Mouse (Mus musculus): Measurements from ENCODE around the gene Wdr95. TPM values are rescaled to one million over a fixed set of nuclear protein-coding genes. Genes with fewer than 3 reads are reported as not detected.

Gene Wdr95
- polyA plus RNA-seq, 1 experiment from 2014 or later = not detected

DNA sequence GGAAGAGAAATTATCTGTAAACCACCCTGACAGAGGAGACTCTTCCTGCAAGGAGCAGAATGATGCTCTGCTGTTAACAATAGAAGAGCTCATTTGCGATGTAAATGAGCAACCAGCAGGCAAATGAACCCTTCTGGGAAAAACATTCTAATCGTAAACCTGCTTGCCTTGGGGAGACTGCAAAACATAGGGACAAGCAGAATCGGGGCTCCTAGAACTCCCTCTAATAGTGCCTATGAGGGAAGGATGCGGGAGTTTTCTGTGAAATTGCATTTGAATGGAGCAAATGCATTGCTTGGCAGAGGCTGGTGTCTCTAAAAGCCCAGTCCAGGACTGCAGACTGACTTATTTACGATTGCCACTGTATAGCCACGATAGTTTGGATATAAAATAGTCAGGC lies 32.8 kb upstream of the Wdr95 start:
- Histone ChIP-seq H3K27ac (replicated peaks; ENCODE audit: low read depth, low read length) (no peak overlapping the region), H3K9me3 (ENCODE audit: control insufficient read depth, low read length) (no peaks in the 10 kb centered on the region), H3K36me3 (ENCODE audit: control insufficient read depth, insufficient read depth, low read length) (no peaks in the 10 kb centered on the region), H3K9ac (ENCODE audit: low read length) (no peak overlapping the region), H3K4me2 (ENCODE audit: low read depth, severe bottlenecking) (no peak overlapping the region), H3K4me1 (ENCODE audit: control insufficient read depth, insufficient read depth, low read length) (no peaks in the 10 kb centered on the region), H3K27me3 (ENCODE audit: control insufficient read depth, insufficient read depth, low read length) (no peaks in the 10 kb centered on the region), H3K4me3 (ENCODE audit: low read depth, low read length) (no peak overlapping the region)
- DNase-seq (ENCODE audit: low spot score) = no peak
- WGBS = 38% methylated on average over 6 of the region's 6 CpGs
- ATAC-seq (ENCODE audit: insufficient number of reproducible peaks, low FRiP score, low TSS enrichment, low read depth) = no peak

DNA sequence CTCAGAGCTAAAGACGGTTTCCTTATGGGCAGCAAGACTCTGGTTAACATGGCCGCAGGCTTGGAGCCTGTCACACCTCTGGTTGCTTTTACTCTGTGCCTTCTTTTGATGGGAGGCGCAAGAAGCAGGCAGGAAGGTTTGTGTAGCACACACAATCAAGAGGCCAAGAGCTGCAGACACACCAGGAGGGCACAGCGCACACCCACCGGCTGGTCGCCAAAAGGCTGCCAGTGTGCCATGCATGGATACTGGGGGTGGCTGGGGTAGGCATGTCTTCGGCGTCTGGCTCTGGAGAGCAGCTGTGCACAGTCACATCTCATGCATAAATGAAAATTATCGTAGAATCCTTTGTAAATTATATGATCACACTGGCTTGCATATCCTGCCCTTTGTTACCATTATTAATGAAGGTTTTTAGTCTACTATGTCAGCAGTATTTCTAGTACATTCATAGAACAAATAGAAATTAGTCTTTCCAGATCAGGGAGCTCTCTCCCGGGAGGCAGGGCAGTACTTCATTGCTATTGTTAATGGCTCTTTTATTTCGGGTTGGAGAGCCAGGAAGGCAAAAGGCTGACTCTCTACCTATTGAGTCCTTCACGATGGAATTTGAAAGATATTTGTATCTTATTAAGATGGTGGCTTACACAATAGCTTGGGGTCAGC lies 31.9 kb upstream of the Wdr95 start:
- Histone ChIP-seq H3K4me3 (ENCODE audit: low read depth, low read length) (no peak overlapping the region), H3K36me3 (ENCODE audit: control insufficient read depth, insufficient read depth, low read length) (no peaks in the 10 kb centered on the region), H3K9me3 (ENCODE audit: control insufficient read depth, low read length) (no peaks in the 10 kb centered on the region), H3K4me2 (ENCODE audit: low read depth, severe bottlenecking) (no peak overlapping the region), H3K27me3 (ENCODE audit: control insufficient read depth, insufficient read depth, low read length) (no peaks in the 10 kb centered on the region), H3K27ac (replicated peaks; ENCODE audit: low read depth, low read length) (no peak overlapping the region), H3K4me1 (ENCODE audit: control insufficient read depth, insufficient read depth, low read length) (no peaks in the 10 kb centered on the region), H3K9ac (ENCODE audit: low read length) (no peak overlapping the region)
- WGBS = 69% methylated on average over 12 of the region's 12 CpGs
- ATAC-seq (ENCODE audit: insufficient number of reproducible peaks, low FRiP score, low TSS enrichment, low read depth) (no peak), DNase-seq (ENCODE audit: low spot score) (no peak)

GRCm38 (mm10) chr5:149499936-149500335 lies 28.5 kb upstream of the Wdr95 start:
- Histone ChIP-seq H3K27ac (replicated peaks; ENCODE audit: low read depth, low read length) (no peak overlapping the region), H3K36me3 (ENCODE audit: control insufficient read depth, insufficient read depth, low read length) (no peaks in the 10 kb centered on the region), H3K9me3 (ENCODE audit: control insufficient read depth, low read length) (no peaks in the 10 kb centered on the region), H3K4me3 (ENCODE audit: low read depth, low read length) (no peak overlapping the region), H3K4me1 (ENCODE audit: control insufficient read depth, insufficient read depth, low read length) (no peaks in the 10 kb centered on the region), H3K27me3 (ENCODE audit: control insufficient read depth, insufficient read depth, low read length) (no peaks in the 10 kb centered on the region), H3K9ac (ENCODE audit: low read length) (no peak overlapping the region), H3K4me2 (ENCODE audit: low read depth, severe bottlenecking) (no peak overlapping the region)
- ATAC-seq (ENCODE audit: insufficient number of reproducible peaks, low FRiP score, low TSS enrichment, low read depth) (no peak), DNase-seq (ENCODE audit: low spot score) (no peak)
- 46% methylated on average over 4 of the region's 4 CpGs for WGBS

- Histone ChIP-seq H3K9ac (ENCODE audit: low read length) (no peak overlapping the region), H3K9me3 (ENCODE audit: control insufficient read depth, low read length) (no peaks in the 10 kb centered on the region), H3K4me2 (ENCODE audit: low read depth, severe bottlenecking) (no peak overlapping the region), H3K4me1 (ENCODE audit: control insufficient read depth, insufficient read depth, low read length) (no peaks in the 10 kb centered on the region), H3K27ac (replicated peaks; ENCODE audit: low read depth, low read length) (no peak overlapping the region), H3K4me3 (ENCODE audit: low read depth, low read length) (no peak overlapping the region), H3K27me3 (ENCODE audit: control insufficient read depth, insufficient read depth, low read length) (no peaks in the 10 kb centered on the region), H3K36me3 (ENCODE audit: control insufficient read depth, insufficient read depth, low read length) (no peaks in the 10 kb centered on the region)
- ATAC-seq (ENCODE audit: insufficient number of reproducible peaks, low FRiP score, low TSS enrichment, low read depth) = no peak
- no peak for DNase-seq (ENCODE audit: low spot score)
- WGBS = 85% methylated on average over 23 of the region's 23 CpGs
Observed at GRCm38 (mm10) chr5:149503423-149504175, 24.9 kb upstream of the Wdr95 start.

- Histone ChIP-seq H3K4me2 (ENCODE audit: low read depth, severe bottlenecking) (no peak overlapping the region), H3K9ac (ENCODE audit: low read length) (no peak overlapping the region), H3K27ac (replicated peaks; ENCODE audit: low read depth, low read length) (no peak overlapping the region), H3K4me3 (ENCODE audit: low read depth, low read length) (no peak overlapping the region), H3K36me3 (ENCODE audit: control insufficient read depth, insufficient read depth, low read length) (no peaks in the 10 kb centered on the region), H3K9me3 (ENCODE audit: control insufficient read depth, low read length) (no peaks in the 10 kb centered on the region), H3K27me3 (ENCODE audit: control insufficient read depth, insufficient read depth, low read length) (no peaks in the 10 kb centered on the region), H3K4me1 (ENCODE audit: control insufficient read depth, insufficient read depth, low read length) (no peaks in the 10 kb centered on the region)
- ATAC-seq (ENCODE audit: insufficient number of reproducible peaks, low FRiP score, low TSS enrichment, low read depth) = no peak
- WGBS = 91% methylated on average over 8 of the region's 8 CpGs
- no peak for DNase-seq (ENCODE audit: low spot score)
Observed at GRCm38 (mm10) chr5:149504985-149505384, 23.5 kb upstream of the Wdr95 start.

GRCm38 (mm10) chr5:149506033-149506432 lies 22.4 kb upstream of the Wdr95 start:
- no peak for ATAC-seq (ENCODE audit: insufficient number of reproducible peaks, low FRiP score, low TSS enrichment, low read depth)
- H3K4me1 ChIP-seq (ENCODE audit: control insufficient read depth, insufficient read depth, low read length) = no peaks in the 10 kb centered on the region
- no peak overlapping the region for H3K9ac ChIP-seq (ENCODE audit: low read length)
- no peaks in the 10 kb centered on the region for H3K9me3 ChIP-seq (ENCODE audit: control insufficient read depth, low read length)
- H3K27me3 ChIP-seq (ENCODE audit: control insufficient read depth, insufficient read depth, low read length) = no peaks in the 10 kb centered on the region
- no peak overlapping the region for H3K27ac ChIP-seq (replicated peaks; ENCODE audit: low read depth, low read length)
- H3K4me2 ChIP-seq (ENCODE audit: low read depth, severe bottlenecking) = no peak overlapping the region
- no peaks in the 10 kb centered on the region for H3K36me3 ChIP-seq (ENCODE audit: control insufficient read depth, insufficient read depth, low read length)
- WGBS = 98% methylated on average over 2 of the region's 2 CpGs
- no peak for DNase-seq (ENCODE audit: low spot score)
- no peak overlapping the region for H3K4me3 ChIP-seq (ENCODE audit: low read depth, low read length)

DNA sequence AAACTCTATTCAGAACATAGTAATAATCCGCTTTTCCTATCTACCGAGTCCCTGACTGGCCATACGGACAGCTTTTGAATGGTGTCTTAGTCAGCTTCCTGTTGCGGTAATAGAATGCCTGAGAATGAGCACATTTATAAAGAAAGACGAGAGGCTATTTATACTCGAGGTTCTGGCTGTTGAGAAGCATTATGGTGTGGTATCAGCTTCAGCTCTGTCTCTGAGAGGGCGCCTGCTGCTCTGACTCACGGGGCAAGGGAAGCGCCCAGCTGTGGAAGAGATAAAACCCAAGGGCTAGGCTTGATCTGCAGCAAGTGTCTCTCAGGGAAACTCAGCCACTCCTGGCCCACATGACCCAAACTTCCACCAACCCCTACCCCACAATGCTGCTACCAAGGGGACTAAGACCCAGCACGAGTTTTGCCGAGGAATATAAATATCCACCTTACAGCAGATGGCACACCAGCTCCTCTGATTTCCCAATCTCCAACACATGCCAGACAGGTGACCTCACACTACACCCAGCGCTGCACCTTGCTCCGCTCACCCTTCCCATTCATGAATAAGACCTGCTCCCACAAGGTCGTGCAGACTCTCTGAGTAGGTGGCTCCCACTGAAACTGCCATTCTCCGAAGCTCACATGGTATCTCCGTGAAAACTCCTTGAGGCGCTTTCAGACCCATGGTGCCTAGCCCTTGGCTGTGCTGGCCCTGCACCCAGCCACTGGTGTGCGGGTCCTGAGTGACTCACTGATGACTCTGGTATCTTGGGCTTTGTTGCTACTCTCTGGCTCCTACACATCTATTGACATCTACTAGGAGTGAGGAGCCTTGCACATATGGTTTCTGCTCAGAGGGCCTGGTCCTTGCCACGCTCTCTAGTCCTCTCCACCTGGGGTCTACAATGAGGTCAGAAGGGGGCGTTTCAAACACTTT lies 20.1 kb upstream of the Wdr95 start:
- H3K36me3 ChIP-seq (ENCODE audit: control insufficient read depth, insufficient read depth, low read length) = no peaks in the 10 kb centered on the region
- no peaks in the 10 kb centered on the region for H3K9me3 ChIP-seq (ENCODE audit: control insufficient read depth, low read length)
- ATAC-seq (ENCODE audit: insufficient number of reproducible peaks, low FRiP score, low TSS enrichment, low read depth) (no peak), DNase-seq (ENCODE audit: low spot score) (no peak)
- no peaks in the 10 kb centered on the region; the same call in 1 of the 2 replicates for H3K4me1 ChIP-seq (ENCODE audit: control insufficient read depth, insufficient read depth, low read length)
- H3K4me3 ChIP-seq (ENCODE audit: low read depth, low read length) = no peak overlapping the region
- no peaks in the 10 kb centered on the region for H3K27me3 ChIP-seq (ENCODE audit: control insufficient read depth, insufficient read depth, low read length)
- no peak overlapping the region for H3K4me2 ChIP-seq (ENCODE audit: low read depth, severe bottlenecking)
- no peak overlapping the region for H3K27ac ChIP-seq (replicated peaks; ENCODE audit: low read depth, low read length)
- no peak overlapping the region for H3K9ac ChIP-seq (ENCODE audit: low read length)
- 89% methylated on average over 20 of the region's 20 CpGs for WGBS

DNA sequence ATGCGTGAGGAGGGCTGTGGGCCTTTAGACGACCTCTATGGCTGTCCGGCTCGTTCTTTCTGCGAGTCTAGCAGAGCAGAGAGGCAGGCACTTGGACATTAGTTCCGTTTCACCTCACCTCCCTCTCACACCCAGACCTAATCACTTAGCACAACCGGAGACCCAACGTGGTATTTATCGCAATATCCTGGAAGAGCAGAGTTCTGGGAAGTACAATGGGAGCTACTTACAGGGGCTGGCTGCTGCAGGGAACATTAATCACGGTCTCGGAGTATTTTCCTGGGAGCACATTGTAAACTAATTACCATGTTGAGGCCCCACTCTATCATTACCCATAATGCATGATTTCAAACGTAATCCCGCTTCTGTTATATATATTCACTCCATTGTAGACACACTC lies 18.2 kb upstream of the Wdr95 start:
- 78% methylated on average over 13 of the region's 13 CpGs for WGBS

More for the DNA sequence above, 18.2 kb upstream of the Wdr95 start:
- H3K4me3 ChIP-seq (ENCODE audit: low read depth, low read length) = no peak overlapping the region
- H3K27ac ChIP-seq (replicated peaks; ENCODE audit: low read depth, low read length) = no peak overlapping the region
- H3K9me3 ChIP-seq (ENCODE audit: control insufficient read depth, low read length) = no peaks in the 10 kb centered on the region
- no peak overlapping the region for H3K9ac ChIP-seq (ENCODE audit: low read length)
- DNase-seq (ENCODE audit: low spot score) = no peak
- ATAC-seq (ENCODE audit: insufficient number of reproducible peaks, low FRiP score, low TSS enrichment, low read depth) = no peak
- H3K27me3 ChIP-seq (ENCODE audit: control insufficient read depth, insufficient read depth, low read length) = no peaks in the 10 kb centered on the region
- no peaks in the 10 kb centered on the region for H3K36me3 ChIP-seq (ENCODE audit: control insufficient read depth, insufficient read depth, low read length)
- H3K4me2 ChIP-seq (ENCODE audit: low read depth, severe bottlenecking) = no peak overlapping the region
- H3K4me1 ChIP-seq (ENCODE audit: control insufficient read depth, insufficient read depth, low read length) = peaks cover 6% of the 10 kb centered on the region; the same call in 1 of the 2 replicates

Data from limb, embryonic 11.5 days (tissue).